Mouse (Mus musculus) neural tube, embryonic 11.5 days (tissue): ENCODE data around the gene Epdr1. TPM values are rescaled to one million over a fixed set of nuclear protein-coding genes. Genes with fewer than 3 reads are reported as not detected.

Source experiments
- ATAC-seq: fragments of 200-750 bp; cut with Nextera tagmentation; 2 replicates; pipeline ENCODE4 v1.8.0; 2017; ENCODE audit warnings: moderate number of reproducible peaks, mild to moderate bottlenecking, moderate TSS enrichment, moderate library complexity; ENCODE audit not compliant: insufficient read depth, low FRiP score, low TSS enrichment
- DNase-seq: peaks from one replicate; pipeline ENCODE4 v3.0.0-alpha.2; 2015; ENCODE audit warnings: low spot score
- H3K27ac ChIP-seq: fragments of 300-500 bp; sonication (generic); 2 replicates; pipeline ENCODE4 v1.5.1; 2014; ENCODE audit warnings: low read depth, mild to moderate bottlenecking, low read length
- H3K27me3 ChIP-seq: fragments of 300-500 bp; sonication (generic); 2 replicates; pipeline ENCODE4 v1.6.1; 2014; ENCODE audit warnings: mild to moderate bottlenecking, low read length, mixed read lengths; ENCODE audit not compliant: control insufficient read depth, insufficient read depth
- H3K36me3 ChIP-seq: fragments of 300-500 bp; sonication (generic); 2 replicates; pipeline ENCODE4 v1.6.1; 2014; ENCODE audit warnings: mild to moderate bottlenecking, low read length, moderate library complexity, mixed read lengths; ENCODE audit not compliant: control insufficient read depth, insufficient read depth
- H3K4me1 ChIP-seq: fragments of 300-500 bp; sonication (generic); 2 replicates; pipeline ENCODE4 v1.6.1; 2014; ENCODE audit warnings: low read length, mixed read lengths; ENCODE audit not compliant: control insufficient read depth, insufficient read depth
- H3K4me2 ChIP-seq: fragments of 300-500 bp; sonication (generic); 2 replicates; pipeline ENCODE4 v1.6.1; 2014; ENCODE audit warnings: low read depth, mild to moderate bottlenecking, moderate library complexity
- H3K4me3 ChIP-seq: fragments of 300-500 bp; sonication (generic); 2 replicates; pipeline ENCODE4 v1.5.1; 2014; ENCODE audit warnings: low read depth, low read length
- H3K9ac ChIP-seq: fragments of 300-500 bp; sonication (generic); 2 replicates; pipeline ENCODE4 v1.6.1; 2014; ENCODE audit warnings: mild to moderate bottlenecking, low read length
- H3K9me3 ChIP-seq: fragments of 300-500 bp; sonication (generic); 2 replicates; pipeline ENCODE4 v1.6.1; 2016; ENCODE audit warnings: low read length; ENCODE audit not compliant: control insufficient read depth
- WGBS: fragments of 180-500 bp; shearing (Covaris S2); extraction: QIAGEN DNeasy Blood & Tissue Kit; methylation state at CpG from one replicate; pipeline ENCODE4 v1.1.7; 2014; 5-methylcytosine and 5-hydroxymethylcytosine counted together
- polyA plus RNA-seq: library from polyadenylated mRNA; unstranded; fragments of >200 nt; fragmentation: Nextera tagmentation; extraction: Ambion mirVana; gene quantifications from 2 replicates; pipeline ENCODE4 v1.2.1, GENCODE M21; 2014

Gene Epdr1
- polyA plus RNA-seq, 1 experiment from 2014 or later, result 16.7 TPM

DNA sequence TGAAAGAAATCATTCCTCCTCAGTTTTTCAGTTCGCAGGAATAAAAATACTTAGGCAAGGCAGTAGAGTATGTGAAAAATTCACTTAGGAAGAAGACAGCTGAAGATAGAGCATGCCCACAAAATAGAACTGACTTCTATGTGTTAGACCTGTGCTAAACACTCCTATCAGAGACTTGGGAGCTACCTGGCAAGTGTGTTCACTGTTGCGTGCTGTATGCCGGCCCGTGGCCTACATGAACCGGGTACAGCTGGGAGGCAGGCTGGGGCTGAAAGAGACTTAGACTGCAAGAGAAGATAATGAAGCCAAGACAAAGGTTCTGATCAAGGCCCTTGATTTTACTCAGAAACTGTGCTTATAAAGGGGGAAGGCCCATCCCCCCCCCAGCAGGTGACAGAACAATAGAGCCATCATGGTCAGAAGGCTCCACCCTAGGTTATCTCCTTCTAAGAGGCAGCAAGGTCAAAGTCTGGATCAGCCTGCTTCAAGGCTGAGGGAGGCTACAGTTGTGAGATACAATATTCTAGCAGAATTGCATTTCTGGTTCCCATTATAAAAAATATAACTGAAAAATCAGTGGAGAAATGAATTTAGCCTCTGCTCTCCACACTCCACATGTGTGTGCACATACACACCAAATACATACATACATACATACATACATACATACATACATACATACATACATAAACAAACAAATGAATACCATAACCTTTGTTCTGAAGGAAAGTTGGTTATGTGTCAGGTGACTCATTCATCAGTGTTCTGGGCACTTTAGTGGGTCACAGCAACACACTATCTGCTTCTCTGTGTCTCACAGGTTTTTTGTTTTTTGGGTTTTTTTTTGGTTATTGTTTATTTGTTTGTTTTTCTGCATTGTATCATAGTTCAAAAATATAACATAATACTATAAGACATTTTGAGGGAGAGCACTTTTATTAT lies 11.3 kb upstream of the Epdr1 start:
- Histone ChIP-seq H3K9me3 (no peaks in the 10 kb centered on the region), H3K27me3 (no peaks in the 10 kb centered on the region), H3K4me1 (no peaks in the 10 kb centered on the region), H3K36me3 (no peaks in the 10 kb centered on the region), H3K27ac (no peak overlapping the region), H3K9ac (no peak overlapping the region), H3K4me2 (no peak overlapping the region), H3K4me3 (no peak overlapping the region)
- DNase-seq, result no peak
- ATAC-seq, result no peak
- WGBS, result 94% methylated on average over 5 of the region's 5 CpGs

DNA sequence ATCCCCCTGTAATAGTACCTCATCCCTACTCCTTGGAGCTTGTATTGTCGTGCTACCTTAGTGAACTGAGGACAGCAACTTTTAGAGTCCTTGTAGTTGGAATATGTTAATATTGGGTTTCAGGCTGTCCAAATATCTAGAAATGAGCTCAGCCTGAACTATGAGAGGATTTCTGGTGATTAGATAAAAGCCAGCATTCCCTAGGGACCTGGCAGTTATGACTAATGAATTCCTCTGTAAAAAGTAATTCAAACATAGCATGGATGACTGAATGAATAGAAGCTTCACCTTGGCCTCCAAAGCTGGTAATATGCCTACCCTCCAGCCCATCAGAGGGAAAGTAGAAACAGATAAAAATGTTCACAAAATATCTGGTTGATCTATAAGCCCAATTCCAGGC lies 6.7 kb upstream of the Epdr1 start:
- H3K4me3 ChIP-seq, result no peak overlapping the region

DNA sequence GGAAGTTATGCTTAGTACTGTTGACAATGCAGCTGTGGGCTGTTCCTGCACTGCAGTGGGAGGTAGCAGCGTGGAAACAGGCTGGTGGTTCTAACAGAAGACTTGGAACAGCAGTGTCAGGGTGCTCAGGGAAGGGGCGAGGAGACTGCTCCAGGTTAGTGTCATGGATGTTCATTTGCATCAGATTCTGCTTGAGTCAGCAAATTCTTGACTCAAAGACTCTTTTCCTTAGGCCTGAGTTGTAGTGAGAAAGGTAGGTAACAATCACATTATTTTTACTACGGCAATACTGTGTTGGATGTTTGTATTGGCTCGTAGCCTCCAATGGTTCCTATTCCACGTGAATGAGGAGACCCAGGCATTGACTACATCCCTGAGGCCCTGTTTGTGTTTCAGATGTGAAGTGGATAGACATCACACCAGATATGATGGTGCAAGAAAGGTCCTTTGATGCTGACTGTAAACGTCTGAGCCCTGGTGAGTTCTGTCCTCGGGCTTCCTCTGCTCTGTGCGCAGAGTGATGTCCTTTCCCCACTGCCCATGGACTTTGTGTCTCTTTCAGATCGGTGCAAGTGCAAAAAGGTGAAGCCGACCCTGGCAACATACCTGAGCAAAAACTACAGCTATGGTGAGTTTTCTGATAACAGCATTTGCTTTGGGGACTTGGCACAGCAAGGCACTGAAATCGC lies 5.0 kb upstream of the Epdr1 start:
- Histone ChIP-seq H3K4me1 (peaks cover 4% of the 10 kb centered on the region; the same call in 1 of the 2 replicates), H3K36me3 (no peaks in the 10 kb centered on the region), H3K27ac (no peak overlapping the region), H3K9ac (no peak overlapping the region), H3K9me3 (no peaks in the 10 kb centered on the region), H3K27me3 (0 out of 2 replicates have a peak, but pooled peaks cover 8% of the 10 kb centered on the region), H3K4me2 (no peak overlapping the region), H3K4me3 (no peak overlapping the region)
- 85% methylated on average over 11 of the region's 11 CpGs for WGBS
- no peak for ATAC-seq
- no peak for DNase-seq

More for the DNA sequence above, 6.7 kb upstream of the Epdr1 start:
- no peak for ATAC-seq
- no peak overlapping the region for H3K27ac ChIP-seq
- H3K4me1 ChIP-seq, result peaks cover 4% of the 10 kb centered on the region; the same call in 1 of the 2 replicates
- no peak for DNase-seq
- H3K9me3 ChIP-seq, result no peaks in the 10 kb centered on the region
- H3K27me3 ChIP-seq, result 0 out of 2 replicates have a peak, but pooled peaks cover 8% of the 10 kb centered on the region
- no peaks in the 10 kb centered on the region for H3K36me3 ChIP-seq
- no peak overlapping the region for H3K9ac ChIP-seq
- H3K4me2 ChIP-seq, result no peak overlapping the region
- 76% methylated on average over 1 of the region's 1 CpGs for WGBS

DNA sequence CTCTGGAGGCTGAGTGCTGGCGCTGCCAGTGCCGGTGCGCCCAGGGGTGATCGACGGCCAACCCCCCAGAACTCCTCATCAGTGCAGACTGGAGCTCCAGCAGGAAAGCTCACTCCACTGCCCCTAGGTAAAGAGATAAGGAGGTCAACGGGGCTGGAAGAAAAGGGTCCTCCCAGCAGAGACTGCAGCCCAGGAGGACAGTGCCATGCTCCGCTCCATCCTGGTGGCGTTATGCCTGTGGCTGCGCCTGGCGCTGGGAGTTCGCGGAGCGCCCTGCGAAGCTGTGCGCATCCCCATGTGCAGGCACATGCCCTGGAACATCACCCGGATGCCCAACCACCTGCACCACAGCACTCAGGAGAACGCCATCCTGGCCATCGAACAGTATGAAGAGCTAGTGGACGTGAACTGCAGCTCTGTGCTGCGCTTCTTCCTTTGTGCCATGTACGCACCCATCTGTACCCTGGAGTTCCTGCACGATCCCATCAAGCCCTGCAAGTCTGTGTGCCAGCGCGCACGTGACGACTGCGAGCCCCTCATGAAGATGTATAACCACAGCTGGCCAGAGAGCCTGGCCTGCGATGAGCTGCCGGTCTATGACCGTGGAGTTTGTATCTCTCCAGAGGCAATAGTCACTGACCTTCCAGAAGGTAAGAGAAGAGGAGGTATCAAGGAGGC lies 3.6 kb upstream of the Epdr1 start:
- H3K27me3 ChIP-seq, result 0 out of 2 replicates have a peak, but pooled peaks cover 8% of the 10 kb centered on the region
- ATAC-seq (peak; percentile 28), DNase-seq (no peak)
- H3K4me3 ChIP-seq, result peak overlapping the region; percentile 39
- no peaks in the 10 kb centered on the region for H3K9me3 ChIP-seq
- peaks cover 4% of the 10 kb centered on the region; the same call in 1 of the 2 replicates for H3K4me1 ChIP-seq
- peak overlapping the region; percentile 33 for H3K9ac ChIP-seq
- H3K36me3 ChIP-seq, result no peaks in the 10 kb centered on the region
- H3K27ac ChIP-seq, result no peak overlapping the region
- H3K4me2 ChIP-seq, result peak overlapping the region; percentile 83
- WGBS, result 20% methylated on average over 30 of the region's 30 CpGs

DNA sequence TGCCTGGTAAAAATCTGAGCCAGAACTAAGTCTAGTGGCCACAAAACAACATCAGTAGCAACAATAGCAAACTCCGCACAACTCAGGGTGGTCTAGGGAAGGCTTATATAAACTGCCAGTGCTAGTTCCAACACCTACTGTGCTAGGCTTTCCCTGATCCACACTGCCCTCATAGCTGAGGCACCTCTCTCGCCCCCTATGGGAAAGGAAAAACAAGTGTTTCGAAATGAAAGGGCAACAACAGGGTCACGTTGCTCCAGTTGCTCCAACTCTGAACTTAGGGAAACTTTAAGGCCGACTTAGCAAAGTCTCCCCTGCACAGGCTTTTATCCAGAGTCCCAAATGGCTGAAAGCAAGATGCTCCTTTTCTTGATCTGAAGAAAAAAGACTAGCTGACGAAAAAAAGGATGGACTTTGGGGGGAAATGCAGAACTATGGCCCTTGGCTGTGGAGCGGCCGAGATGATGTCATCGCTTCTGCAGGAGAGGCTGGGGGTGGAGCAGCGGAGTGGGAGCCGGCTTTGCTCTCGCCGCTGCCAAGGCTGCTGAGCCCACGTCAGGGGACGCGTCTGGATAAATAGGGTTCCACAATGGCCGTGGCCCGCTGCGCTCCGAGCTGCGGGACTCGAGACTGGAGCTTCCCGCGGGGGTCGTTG lies 3.0 kb upstream of the Epdr1 start, which contains the start of gene Sfrp4:
Sfrp4 (plus strand) TSS at position 532 of the 655 bp plus-strand sequence.
- 0 out of 2 replicates have a peak, but pooled peaks cover 8% of the 10 kb centered on the region for H3K27me3 ChIP-seq
- no peaks in the 10 kb centered on the region for H3K9me3 ChIP-seq
- DNase-seq (peak; percentile 65), ATAC-seq (peak; percentile 65)
- H3K4me2 ChIP-seq, result peak within 1 kb of the TSS; percentile 83
- no peak within 1 kb of the TSS for H3K27ac ChIP-seq
- 3% methylated on average over 25 of the region's 25 CpGs for WGBS
- peak within 1 kb of the TSS; percentile 39 for H3K4me3 ChIP-seq
- no peaks in the 10 kb centered on the region for H3K36me3 ChIP-seq
- peaks cover 4% of the 10 kb centered on the region; the same call in 1 of the 2 replicates for H3K4me1 ChIP-seq
- H3K9ac ChIP-seq, result peak within 1 kb of the TSS; percentile 33

DNA sequence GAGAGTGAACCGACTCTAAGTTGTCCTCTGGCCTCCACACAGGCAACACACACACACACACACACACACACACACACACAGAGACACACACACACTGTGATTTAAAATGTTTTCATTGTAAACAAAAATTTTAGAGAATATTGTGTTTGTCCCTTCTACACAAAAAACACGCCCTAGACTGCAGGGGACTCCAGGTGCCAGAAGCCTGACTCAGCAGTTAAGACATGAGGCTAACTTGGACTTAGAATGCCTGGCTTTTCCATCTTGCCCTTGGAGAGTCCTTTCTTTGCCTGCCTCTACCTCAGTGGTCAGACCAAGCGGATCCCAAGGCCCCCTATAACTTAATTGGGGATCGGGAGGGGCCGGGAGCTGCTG lies 899 bp downstream of the Epdr1 start:
- DNase-seq (no peak), ATAC-seq (peak; percentile 50)
- no peaks in the 10 kb centered on the region for H3K36me3 ChIP-seq
- 0 out of 2 replicates have a peak, but pooled peaks cover 6% of the 10 kb centered on the region for H3K27me3 ChIP-seq
- H3K4me2 ChIP-seq, result peak overlapping the region; percentile 90
- WGBS, result 8% methylated on average over 5 of the region's 5 CpGs
- H3K4me3 ChIP-seq, result peak overlapping the region; percentile 75
- no peak overlapping the region for H3K27ac ChIP-seq
- peaks cover 4% of the 10 kb centered on the region; the same call in 1 of the 2 replicates for H3K4me1 ChIP-seq
- H3K9me3 ChIP-seq, result no peaks in the 10 kb centered on the region
- H3K9ac ChIP-seq, result peak overlapping the region; percentile 92

DNA sequence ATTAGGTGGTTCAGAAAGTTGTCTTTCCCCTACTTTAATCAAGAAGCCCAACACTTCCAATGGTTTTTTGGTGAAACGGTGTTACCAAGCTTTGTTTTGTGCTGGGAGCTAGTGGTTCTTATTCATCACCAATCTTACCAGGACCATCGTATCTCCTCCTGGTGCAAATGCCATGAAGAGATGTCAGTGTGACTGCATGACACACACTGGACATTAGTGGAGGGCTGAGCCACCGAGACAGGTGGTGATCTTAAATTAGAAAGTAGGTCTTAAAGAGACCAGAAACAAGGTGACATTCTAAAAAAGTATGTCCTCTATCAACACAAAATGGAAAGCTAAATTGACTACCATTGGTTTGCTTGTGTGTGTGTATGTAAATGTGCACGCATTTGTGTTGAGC lies 1.6 kb downstream of the Epdr1 start:
- ATAC-seq (no peak), DNase-seq (no peak)
- peaks cover 4% of the 10 kb centered on the region; the same call in 1 of the 2 replicates for H3K4me1 ChIP-seq
- 92% methylated on average over 4 of the region's 4 CpGs for WGBS
- H3K9me3 ChIP-seq, result no peaks in the 10 kb centered on the region
- H3K27me3 ChIP-seq, result no peaks in the 10 kb centered on the region
- no peaks in the 10 kb centered on the region for H3K36me3 ChIP-seq
- H3K9ac ChIP-seq, result no peak overlapping the region
- no peak overlapping the region for H3K4me3 ChIP-seq
- no peak overlapping the region for H3K27ac ChIP-seq
- H3K4me2 ChIP-seq, result no peak overlapping the region

DNA sequence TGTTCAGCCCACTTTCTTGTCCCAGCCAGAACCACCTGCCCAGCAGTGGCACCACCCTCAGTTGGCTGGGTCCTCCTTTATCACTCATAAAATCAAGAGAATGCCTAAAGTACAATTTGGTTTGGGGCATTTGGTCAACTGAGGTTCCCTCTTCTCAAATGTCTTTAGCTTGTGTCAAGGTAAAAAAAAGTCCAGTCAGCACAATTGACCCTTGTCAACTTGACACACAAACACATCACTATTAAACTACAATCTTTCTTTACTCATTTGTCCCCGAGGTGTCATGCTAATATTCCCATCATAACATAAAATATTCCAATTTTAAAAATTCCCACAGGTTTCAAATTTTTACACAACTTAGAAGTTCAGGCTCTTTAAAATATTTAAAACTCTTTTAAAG lies 5.4 kb downstream of the Epdr1 start:
- Histone ChIP-seq H3K4me3 (no peak overlapping the region), H3K4me1 (0 out of 2 replicates have a peak, but pooled peaks cover 3% of the 10 kb centered on the region), H3K9me3 (no peaks in the 10 kb centered on the region), H3K27ac (no peak overlapping the region), H3K4me2 (no peak overlapping the region), H3K9ac (no peak overlapping the region), H3K36me3 (no peaks in the 10 kb centered on the region), H3K27me3 (no peaks in the 10 kb centered on the region)
- no peak for DNase-seq
- ATAC-seq, result no peak
- 98% methylated on average over 1 of the region's 1 CpGs for WGBS
